Mouse (Mus musculus): ENCODE data around the gene Rpa3.

Rpa3 gene

DNA sequence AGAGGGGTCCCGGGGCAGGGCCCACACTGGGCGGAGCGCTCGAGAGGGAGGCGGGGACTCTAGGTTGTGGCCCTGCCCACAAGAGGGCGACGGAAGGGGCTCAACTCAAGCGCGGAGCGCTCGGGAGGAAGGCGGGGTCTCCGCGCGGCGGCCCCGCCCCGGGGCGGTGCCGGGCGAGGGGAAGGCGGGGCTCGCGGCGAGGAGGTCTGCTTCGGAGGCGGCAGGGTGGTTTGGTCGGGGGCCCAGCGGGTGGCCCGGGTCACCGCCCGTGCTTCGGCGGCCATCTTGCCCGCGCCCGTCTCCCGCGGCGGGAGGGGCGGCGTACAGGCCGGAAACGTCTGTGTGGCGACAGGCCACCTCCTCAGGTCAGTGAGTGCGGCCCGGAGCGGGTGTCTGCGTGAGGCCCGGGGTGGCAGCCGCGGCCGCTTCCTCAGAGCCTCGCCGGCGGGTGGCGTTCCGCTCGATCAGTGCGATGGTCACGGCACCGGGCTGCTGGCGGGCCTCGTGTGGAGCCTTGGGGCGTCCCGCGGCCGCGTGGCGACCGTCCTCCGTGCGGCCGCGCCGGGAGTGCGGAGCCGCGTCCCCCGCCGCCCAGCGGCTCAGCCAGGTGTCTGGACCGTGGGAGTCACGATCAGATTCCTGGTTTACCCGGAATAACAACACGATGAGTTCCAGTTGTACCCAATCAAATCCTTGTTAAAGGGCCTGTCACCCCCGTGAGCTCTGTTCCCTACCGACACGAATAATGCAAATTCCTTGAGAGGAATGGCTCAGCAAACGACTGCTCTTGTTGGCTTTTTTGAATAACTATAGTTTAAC lies 49.7 kb downstream of the Rpa3 start, which contains the start of gene Mios:
TSS of gene Mios (plus strand) at position 176 of the 819 bp plus-strand sequence.
- in situ Hi-C loops (cut with MseI, MboI): no loop called here
